Mouse (Mus musculus) forebrain, embryonic 12.5 days (tissue): ENCODE results near the gene Ccdc102a. TPM values are rescaled to one million over a fixed set of nuclear protein-coding genes. Genes with fewer than 3 reads are reported as not detected.
"Not testable (repeated sequence)": the region's sequence is repeated elsewhere in the genome, so short reads cannot be mapped to it uniquely, and the experiment has no call there.

ENCODE experiments used
- ATAC-seq: fragments of 200-750 bp; cut with Nextera tagmentation; 2 replicates; pipeline ENCODE4 v1.8.0; 2017; ENCODE audit warnings: moderate TSS enrichment; ENCODE audit not compliant: low FRiP score
- H3K27ac ChIP-seq: fragments of 300-500 bp; sonication (generic); 2 replicates; pipeline ENCODE4 v1.5.1; 2016; ENCODE audit warnings: mild to moderate bottlenecking
- H3K27me3 ChIP-seq: fragments of 300-500 bp; sonication (generic); 2 replicates; pipeline ENCODE4 v1.6.1; 2016; ENCODE audit warnings: mild to moderate bottlenecking
- H3K36me3 ChIP-seq: fragments of 300-500 bp; sonication (generic); replicated peaks from 2 replicates; pipeline ENCODE4 v1.6.1; 2016; ENCODE audit warnings: mild to moderate bottlenecking
- H3K4me1 ChIP-seq: fragments of 300-500 bp; sonication (generic); 2 replicates; pipeline ENCODE4 v1.6.1; 2016
- H3K4me2 ChIP-seq: fragments of 300-500 bp; sonication (generic); 2 replicates; pipeline ENCODE4 v1.6.1; 2016; ENCODE audit warnings: mild to moderate bottlenecking, moderate library complexity
- H3K4me3 ChIP-seq: fragments of 300-500 bp; sonication (generic); replicated peaks from 2 replicates; pipeline ENCODE4 v1.5.1; 2016; ENCODE audit warnings: mild to moderate bottlenecking
- H3K9ac ChIP-seq: fragments of 300-500 bp; sonication (generic); 2 replicates; pipeline ENCODE4 v1.6.1; 2016; ENCODE audit warnings: mild to moderate bottlenecking
- H3K9me3 ChIP-seq: fragments of 300-500 bp; sonication (generic); 2 replicates; pipeline ENCODE4 v1.6.1; 2016
- WGBS: fragments of 180-500 bp; shearing (Covaris S2); methylation state at CpG from one replicate; pipeline ENCODE4 v1.1.7; 2016; 5-methylcytosine and 5-hydroxymethylcytosine counted together
- polyA plus RNA-seq: library from polyadenylated mRNA; unstranded; fragments of >200 nt; fragmentation: Nextera tagmentation; extraction: Ambion mirVana; gene quantifications from 2 replicates; pipeline ENCODE4 v1.2.1, GENCODE M21; 2016

Ccdc102a gene
- polyA plus RNA-seq, 1 experiment from 2014 or later, result 15.9 TPM

DNA sequence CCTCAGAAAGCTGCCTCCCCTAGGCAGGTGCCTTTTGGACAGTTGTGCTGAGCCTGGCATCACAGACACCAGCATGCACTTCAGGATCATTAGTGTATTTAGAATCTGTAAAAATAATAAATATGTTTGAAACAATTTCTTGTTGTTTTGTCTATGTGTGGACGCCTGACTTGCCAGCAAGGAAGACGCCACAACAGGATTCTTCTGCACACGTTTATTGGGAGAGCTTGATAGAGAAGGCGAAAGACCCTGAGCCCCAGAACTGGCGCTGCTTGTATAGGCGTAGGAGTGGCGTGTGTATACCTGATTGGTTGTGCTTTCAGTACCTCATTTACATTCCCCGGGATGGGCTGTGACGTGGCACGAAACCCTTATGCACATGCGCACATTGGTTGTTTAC lies 63.1 kb downstream of the Ccdc102a start:
- Histone ChIP-seq H3K36me3 (peaks cover 44% of the 10 kb centered on the region), H3K4me1 (peaks cover 20% of the 10 kb centered on the region)
- H3K27me3 ChIP-seq, ATAC-seq, H3K9ac ChIP-seq, H3K4me2 ChIP-seq, H3K4me3 ChIP-seq, H3K9me3 ChIP-seq, H3K27ac ChIP-seq: not testable (repeated sequence)
- 85% methylated on average over 11 of the region's 11 CpGs for WGBS

Other genes starting within 250 kb of the Ccdc102a start
- gene Pllp, start 221.8 kb downstream of the Ccdc102a start, polyA plus RNA-seq, result 0.52 and 0.92 TPM in 2 replicates
- not detected in 2 replicates for gene Ccl22, start 172.5 kb downstream of the Ccdc102a start, polyA plus RNA-seq
- 8.3 and 9.4 TPM in 2 replicates for gene Cx3cl1, start 146.1 kb downstream of the Ccdc102a start, polyA plus RNA-seq
- gene Ccl17, start 107.6 kb downstream of the Ccdc102a start, polyA plus RNA-seq, result 0.56 TPM in 1 of 2 replicates, not detected in the other
- 47.8 and 52.3 TPM in 2 replicates for gene Coq9, start 79.8 kb downstream of the Ccdc102a start, polyA plus RNA-seq
- gene Ciapin1, start 79.7 kb downstream of the Ccdc102a start, polyA plus RNA-seq, result 170 and 179 TPM in 2 replicates
- 144 and 147 TPM in 2 replicates for gene Polr2c, start 60.6 kb downstream of the Ccdc102a start, polyA plus RNA-seq
- 22.0 and 25.1 TPM in 2 replicates for gene Dok4, start 41.8 kb downstream of the Ccdc102a start, polyA plus RNA-seq
- gene Adgrg5, start 5.6 kb upstream of the Ccdc102a start, polyA plus RNA-seq, result not detected in 2 replicates
- 180 and 222 TPM in 2 replicates for gene Adgrg1, start 56.7 kb upstream of the Ccdc102a start, polyA plus RNA-seq
- 1.7 and 2.4 TPM in 2 replicates for gene Adgrg3, start 99.6 kb upstream of the Ccdc102a start, polyA plus RNA-seq
- 0.26 and 0.38 TPM in 2 replicates for gene Drc7, start 137.0 kb upstream of the Ccdc102a start, polyA plus RNA-seq
- gene Katnb1, start 163.1 kb upstream of the Ccdc102a start, polyA plus RNA-seq, result 35.6 and 42.0 TPM in 2 replicates